Mouse (Mus musculus) lung, postnatal 0 days (tissue): Measurements from ENCODE around the gene Gm11146. TPM values are rescaled to one million over a fixed set of nuclear protein-coding genes. Genes with fewer than 3 reads are reported as not detected.
A peak's percentile ranks its signal among the peaks of the same experiment; 100 is the strongest.

Source experiments
- ATAC-seq: fragments of 200-750 bp; cut with Nextera tagmentation; 2 replicates; pipeline ENCODE4 v1.8.0; 2017; ENCODE audit warnings: moderate library complexity
- DNase-seq: peaks from one replicate; pipeline ENCODE4 v3.0.0-alpha.2; 2016; ENCODE audit warnings: low spot score
- H3K27ac ChIP-seq: fragments of 300-500 bp; sonication (generic); 2 replicates; pipeline ENCODE4 v1.5.1; 2014; ENCODE audit warnings: antibody characterized with exemption, mild to moderate bottlenecking, low read length, mixed read lengths
- H3K27me3 ChIP-seq: fragments of 300-500 bp; sonication (generic); replicated peaks from 2 replicates; pipeline ENCODE4 v1.6.1; 2014; ENCODE audit warnings: low read length, mixed read lengths; ENCODE audit not compliant: insufficient read depth
- H3K36me3 ChIP-seq: fragments of 300-500 bp; sonication (generic); 2 replicates; pipeline ENCODE4 v1.6.1; 2014; ENCODE audit warnings: low read length, mixed read lengths; ENCODE audit not compliant: insufficient read depth
- H3K4me1 ChIP-seq: fragments of 300-500 bp; sonication (generic); 2 replicates; pipeline ENCODE4 v1.6.1; 2014; ENCODE audit warnings: antibody characterized with exemption, low read depth, low read length, mixed read lengths; ENCODE audit not compliant: insufficient read depth
- H3K4me2 ChIP-seq: fragments of 300-500 bp; sonication (generic); replicated peaks from 2 replicates; pipeline ENCODE4 v1.6.1; 2014; ENCODE audit warnings: low read depth, mild to moderate bottlenecking, low read length, moderate library complexity, mixed read lengths
- H3K4me3 ChIP-seq: fragments of 300-500 bp; sonication (generic); 2 replicates; pipeline ENCODE4 v1.5.1; 2014; ENCODE audit warnings: low read depth, low read length
- H3K9ac ChIP-seq: fragments of 300-500 bp; sonication (generic); replicated peaks from 2 replicates; pipeline ENCODE4 v1.6.1; 2014; ENCODE audit warnings: low read depth, mild to moderate bottlenecking
- H3K9me3 ChIP-seq: fragments of 300-500 bp; sonication (generic); 2 replicates; pipeline ENCODE4 v1.6.1; 2016; ENCODE audit warnings: low read length, mixed read lengths
- CTCF ChIP-seq: IDR thresholded peaks from 2 replicates; pipeline ENCODE4 v1.5.1; 2016; ENCODE audit warnings: antibody characterized with exemption, mild to moderate bottlenecking
- EP300 ChIP-seq: IDR thresholded peaks from 2 replicates; pipeline ENCODE4 v1.6.1; 2016; ENCODE audit warnings: antibody characterized with exemption, mild to moderate bottlenecking, control low read depth
- WGBS: fragments of 180-500 bp; shearing (Covaris S2); extraction: QIAGEN DNeasy Blood & Tissue Kit; methylation state at CpG from one replicate; pipeline ENCODE4 v1.1.7; 2014; 5-methylcytosine and 5-hydroxymethylcytosine counted together
- polyA plus RNA-seq: library from polyadenylated mRNA; unstranded; fragments of >200 nt; fragmentation: Nextera tagmentation; extraction: Ambion mirVana; gene quantifications from 2 replicates; pipeline ENCODE4 v1.2.1, GENCODE M21; 2015

Gene Gm11146
- not detected in 2 replicates for polyA plus RNA-seq

DNA sequence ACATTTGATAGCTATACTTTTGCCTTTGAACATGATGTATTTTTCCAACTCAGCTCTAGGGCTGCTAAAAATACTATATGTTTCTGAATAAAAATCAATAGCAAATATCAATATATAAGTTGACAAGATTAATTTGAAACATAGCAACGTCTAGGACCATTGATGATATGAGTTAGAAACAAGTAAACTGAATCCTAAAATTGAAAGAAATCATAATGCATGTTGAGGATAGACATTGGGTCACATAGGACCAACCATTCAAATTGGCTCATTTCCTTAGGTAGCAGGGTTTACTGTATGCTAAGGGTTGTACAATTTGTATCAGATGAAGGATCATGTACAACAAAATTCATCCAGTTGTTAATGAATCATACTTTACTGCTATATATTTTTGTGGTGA is at the start of gene Gm11146:
Gm11146 (minus strand) TSS at position 101 of the 400 bp plus-strand sequence.
- 68% methylated on average over 1 of the region's 1 CpGs for WGBS
- no peak for ATAC-seq

DNA sequence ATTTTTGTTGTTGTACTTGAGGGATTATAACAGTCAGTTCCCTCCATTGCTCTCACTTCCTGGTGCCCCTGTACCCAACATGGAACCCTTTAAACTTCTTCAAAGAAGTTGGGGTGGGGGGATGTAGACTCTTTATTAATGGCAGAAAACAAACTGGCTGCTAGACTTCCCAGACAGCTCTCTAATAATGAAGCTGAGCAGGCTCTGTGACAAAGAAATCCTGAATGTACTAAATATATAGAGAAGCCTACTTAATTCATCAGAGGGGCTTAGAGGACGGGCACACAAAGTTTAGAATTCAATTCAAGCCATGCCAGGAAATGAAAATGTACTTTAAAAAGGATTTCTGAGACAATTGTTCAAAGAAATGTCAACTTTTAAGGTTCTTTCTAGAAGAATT is 48.7 kb upstream of the Gm11146 start:
- H3K4me2 ChIP-seq, result no peak overlapping the region
- WGBS, result 78% methylated on average over 1 of the region's 1 CpGs
- no peaks in the 10 kb centered on the region for H3K4me1 ChIP-seq
- no peak overlapping the region for H3K27ac ChIP-seq
- ATAC-seq (no peak), DNase-seq (no peak)
- H3K9ac ChIP-seq, result no peak overlapping the region
- H3K27me3 ChIP-seq, result no peaks in the 10 kb centered on the region
- no peak overlapping the region for H3K4me3 ChIP-seq
- H3K9me3 ChIP-seq, result no peaks in the 10 kb centered on the region
- no peaks in the 10 kb centered on the region for H3K36me3 ChIP-seq
- TF ChIP-seq CTCF (no peak), EP300 (no peak)

More for the DNA sequence above, at the start of gene Gm11146:
- no peak within 1 kb of the TSS for H3K4me2 ChIP-seq
- H3K27ac ChIP-seq, result no peak within 1 kb of the TSS
- no peaks in the 10 kb centered on the region for H3K4me1 ChIP-seq
- H3K9me3 ChIP-seq, result no peaks in the 10 kb centered on the region
- H3K4me3 ChIP-seq, result no peak within 1 kb of the TSS
- no peak within 1 kb of the TSS for H3K9ac ChIP-seq
- no peaks in the 10 kb centered on the region for H3K36me3 ChIP-seq
- TF ChIP-seq EP300, result no peak
- no peak for TF ChIP-seq CTCF
- no peaks in the 10 kb centered on the region for H3K27me3 ChIP-seq
- no peak for DNase-seq

DNA sequence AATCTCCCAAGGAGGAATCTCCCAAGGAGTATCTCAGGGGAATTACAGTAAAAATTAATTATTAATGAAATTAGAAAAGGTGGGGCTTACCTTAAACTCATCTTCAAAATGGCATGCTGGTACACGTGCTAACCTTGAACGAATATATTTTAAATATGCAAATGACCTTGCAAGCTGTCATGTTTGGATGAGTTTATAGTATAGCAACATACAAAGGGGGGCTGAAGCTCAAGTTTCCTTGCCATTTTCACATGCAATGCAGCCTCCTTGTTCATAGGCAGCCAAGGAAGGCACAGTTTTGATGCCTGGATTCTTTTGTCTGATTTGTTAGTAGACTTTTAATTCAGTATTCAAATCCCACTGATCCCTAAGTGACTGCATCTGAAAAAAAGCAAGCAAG is 47.1 kb upstream of the Gm11146 start:
- 65% methylated on average over 2 of the region's 2 CpGs for WGBS
- H3K36me3 ChIP-seq, result no peaks in the 10 kb centered on the region

DNA sequence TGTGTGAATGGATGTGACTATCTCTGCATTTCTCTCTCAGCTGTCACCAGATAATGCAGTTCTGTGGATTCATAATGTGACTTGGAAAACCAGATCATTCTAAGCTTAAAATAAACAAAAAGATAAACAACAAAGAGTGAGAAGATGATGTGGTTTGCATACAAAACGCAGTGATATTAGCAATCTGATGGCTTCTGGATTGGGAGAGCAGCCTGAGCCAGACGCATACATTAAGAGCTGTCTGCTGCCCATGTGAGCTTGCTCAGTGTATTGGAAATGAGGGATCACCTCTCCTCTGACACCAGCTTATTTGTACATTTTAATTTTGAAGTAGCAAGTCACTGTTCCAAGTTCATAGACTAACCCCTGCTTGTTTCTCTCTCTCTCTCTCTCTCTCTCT is 46.3 kb upstream of the Gm11146 start:
- Histone ChIP-seq H3K9ac (no peak overlapping the region), H3K36me3 (no peaks in the 10 kb centered on the region), H3K4me2 (no peak overlapping the region), H3K27ac (no peak overlapping the region), H3K27me3 (no peaks in the 10 kb centered on the region), H3K9me3 (no peaks in the 10 kb centered on the region), H3K4me1 (no peaks in the 10 kb centered on the region), H3K4me3 (no peak overlapping the region)
- 47% methylated on average over 2 of the region's 2 CpGs for WGBS
- ATAC-seq (no peak), DNase-seq (no peak)
- TF ChIP-seq EP300, result no peak
- no peak for TF ChIP-seq CTCF

More for the DNA sequence above, 47.1 kb upstream of the Gm11146 start:
- Histone ChIP-seq H3K4me2 (no peak overlapping the region), H3K27ac (no peak overlapping the region), H3K4me3 (no peak overlapping the region), H3K27me3 (no peaks in the 10 kb centered on the region), H3K9ac (no peak overlapping the region), H3K9me3 (no peaks in the 10 kb centered on the region), H3K4me1 (no peaks in the 10 kb centered on the region)
- TF ChIP-seq EP300, result no peak
- TF ChIP-seq CTCF, result no peak
- ATAC-seq (no peak), DNase-seq (no peak)

DNA sequence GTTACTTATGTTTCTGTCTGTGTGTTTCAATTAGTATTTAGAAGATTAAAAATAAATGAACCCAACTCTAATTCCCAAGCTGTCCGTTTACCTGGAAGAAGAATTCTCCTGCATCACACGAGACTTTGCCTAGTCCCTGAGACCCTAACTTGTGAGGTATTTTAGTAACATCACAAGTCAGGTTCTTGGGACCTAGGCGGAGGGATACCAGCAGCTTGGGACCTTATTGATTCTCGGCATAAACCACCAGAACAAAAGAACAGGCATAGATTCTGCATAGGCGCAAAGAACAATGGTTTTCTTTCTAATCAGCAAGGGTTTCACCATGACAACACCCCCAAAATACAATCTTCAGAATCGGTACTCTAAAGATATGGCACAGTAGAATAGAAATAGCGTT is 44.3 kb upstream of the Gm11146 start:
- ATAC-seq, result no peak
- no peaks in the 10 kb centered on the region for H3K36me3 ChIP-seq
- H3K4me2 ChIP-seq, result no peak overlapping the region

DNA sequence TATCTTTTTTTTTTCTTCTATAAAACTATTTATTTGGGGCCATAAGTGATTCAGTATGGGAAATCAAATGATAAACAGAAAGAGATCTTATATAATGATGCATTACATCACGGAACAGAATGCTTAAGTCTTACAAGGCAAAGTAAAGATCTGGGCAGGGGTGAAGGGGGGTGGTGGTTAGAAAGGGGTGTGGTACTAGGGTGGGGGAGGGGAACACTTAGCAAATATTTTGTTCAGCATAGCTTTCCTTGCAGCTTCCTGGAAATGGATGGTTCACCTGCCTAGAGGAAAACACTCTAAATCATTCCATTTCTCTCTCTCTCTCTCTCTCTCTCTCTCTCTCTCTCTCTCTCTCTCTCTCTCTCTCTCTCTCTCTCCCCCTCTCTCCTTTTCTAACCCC is 43.1 kb upstream of the Gm11146 start:
- no peaks in the 10 kb centered on the region for H3K9me3 ChIP-seq
- TF ChIP-seq CTCF, result no peak
- no peak for TF ChIP-seq EP300
- H3K4me2 ChIP-seq, result 0 out of 2 replicates have a peak overlapping the region, but pooled peaks have one; percentile 25
- no peaks in the 10 kb centered on the region for H3K4me1 ChIP-seq
- H3K4me3 ChIP-seq, result no peak overlapping the region; the same call in 1 of the 2 replicates
- DNase-seq, result peak; percentile 34
- no peaks in the 10 kb centered on the region for H3K27me3 ChIP-seq
- no peaks in the 10 kb centered on the region for H3K36me3 ChIP-seq
- H3K27ac ChIP-seq, result no peak overlapping the region
- ATAC-seq, result no peak
- no peak overlapping the region for H3K9ac ChIP-seq
- 56% methylated on average over 1 of the region's 1 CpGs for WGBS

More for the DNA sequence above, 44.3 kb upstream of the Gm11146 start:
- no peak for TF ChIP-seq CTCF
- no peak for TF ChIP-seq EP300
- H3K4me3 ChIP-seq, result no peak overlapping the region
- H3K9me3 ChIP-seq, result no peaks in the 10 kb centered on the region
- 83% methylated on average over 7 of the region's 7 CpGs for WGBS
- H3K9ac ChIP-seq, result no peak overlapping the region
- no peaks in the 10 kb centered on the region for H3K4me1 ChIP-seq
- no peaks in the 10 kb centered on the region for H3K27me3 ChIP-seq
- DNase-seq, result no peak
- no peak overlapping the region for H3K27ac ChIP-seq
